Comparison of ENCODE assay signal across 14 mouse cellular contexts in genomic region chr7:141838779-141839178, GRCm38 (mm10). TPM values are rescaled to one million over a fixed set of nuclear protein-coding genes. Genes with fewer than 3 reads are reported as not detected.
DNase-seq lines count a peak whose midpoint lies in the region; ATAC-seq and TF ChIP-seq lines count a peak whose summit lies in the region.
"Had no signal": no experiment of that assay in that cellular context is flagged by ENCODE, and none has a peak within 500 bp of the region (broad histone marks: within the 10 kb centered on the region; RNA-seq: fewer than 3 reads in every experiment).

Muc5b (plus strand) TSS chr7:141839070.

- no peak for TF ChIP-seq CTCF in heart, postnatal 0 days (IDR thresholded peaks at IDR 0.05; ENCODE audit: low read depth)

- H3K4me2 ChIP-seq in heart, postnatal 0 days (ENCODE audit: low read depth, low read length) = no peak within 1 kb of the TSS
- no peak within 1 kb of the TSS for H3K4me2 ChIP-seq in midbrain, embryonic 14.5 days (ENCODE audit: low read length)
- no peak within 1 kb of the TSS for H3K4me2 ChIP-seq in midbrain, embryonic 15.5 days
- no peak within 1 kb of the TSS for H3K4me2 ChIP-seq in intestine, embryonic 16.5 days (ENCODE audit: low read depth, low read length)
- no peak within 1 kb of the TSS for H3K4me2 ChIP-seq in stomach, embryonic 14.5 days (replicated peaks; ENCODE audit: low read depth, low read length)
- H3K4me2 ChIP-seq: hindbrain, embryonic 12.5 days had no signal

- TF ChIP-seq EP300 in heart, postnatal 0 days (IDR thresholded peaks at IDR 0.05; ENCODE audit: low read depth) = no peak

- WGBS in heart, postnatal 0 days = 48% methylated on average over 5 of the region's 5 CpGs
- 61% methylated on average over 5 of the region's 5 CpGs for WGBS in midbrain, embryonic 14.5 days
- 67% methylated on average over 5 of the region's 5 CpGs for WGBS in midbrain, embryonic 15.5 days
- 52% methylated on average over 5 of the region's 5 CpGs for WGBS in intestine, embryonic 16.5 days
- 54% methylated on average over 5 of the region's 5 CpGs for WGBS in stomach, embryonic 14.5 days

- no peaks in the 10 kb centered on the region for H3K9me3 ChIP-seq in heart, postnatal 0 days (replicated peaks; ENCODE audit: control insufficient read depth, low read length)
- no peaks in the 10 kb centered on the region for H3K9me3 ChIP-seq in midbrain, embryonic 14.5 days (ENCODE audit: control insufficient read depth, low read length)
- no peaks in the 10 kb centered on the region for H3K9me3 ChIP-seq in midbrain, embryonic 15.5 days
- no peaks in the 10 kb centered on the region for H3K9me3 ChIP-seq in intestine, embryonic 16.5 days (ENCODE audit: control insufficient read depth, low read length)
- no peaks in the 10 kb centered on the region for H3K9me3 ChIP-seq in stomach, embryonic 14.5 days (ENCODE audit: control insufficient read depth, low read depth, low read length)
- H3K9me3 ChIP-seq: hindbrain, embryonic 12.5 days had no signal

- no peaks in the 10 kb centered on the region for H3K36me3 ChIP-seq in heart, postnatal 0 days (replicated peaks; ENCODE audit: control insufficient read depth, insufficient read depth, low read length)
- H3K36me3 ChIP-seq in midbrain, embryonic 14.5 days (ENCODE audit: control insufficient read depth, insufficient read depth, low read length) = no peaks in the 10 kb centered on the region
- no peaks in the 10 kb centered on the region for H3K36me3 ChIP-seq in midbrain, embryonic 15.5 days (replicated peaks)
- no peaks in the 10 kb centered on the region for H3K36me3 ChIP-seq in intestine, embryonic 16.5 days (ENCODE audit: control insufficient read depth, insufficient read depth, low read length)
- no peaks in the 10 kb centered on the region for H3K36me3 ChIP-seq in stomach, embryonic 14.5 days (ENCODE audit: control insufficient read depth, insufficient read depth, low read length)
- H3K36me3 ChIP-seq: hindbrain, embryonic 12.5 days had no signal

- H3K4me1 ChIP-seq in heart, postnatal 0 days (ENCODE audit: control insufficient read depth, insufficient read depth) = peaks cover 18% of the 10 kb centered on the region
- H3K4me1 ChIP-seq in midbrain, embryonic 14.5 days (ENCODE audit: control insufficient read depth, insufficient read depth, low read length) = no peaks in the 10 kb centered on the region
- no peaks in the 10 kb centered on the region for H3K4me1 ChIP-seq in midbrain, embryonic 15.5 days
- H3K4me1 ChIP-seq in intestine, embryonic 16.5 days (ENCODE audit: control insufficient read depth, insufficient read depth, low read length) = peaks cover 3% of the 10 kb centered on the region; the same call in 1 of the 2 replicates
- no peaks in the 10 kb centered on the region for H3K4me1 ChIP-seq in stomach, embryonic 14.5 days (ENCODE audit: control insufficient read depth, insufficient read depth, low read length)
- H3K4me1 ChIP-seq: hindbrain, embryonic 12.5 days had no signal

- H3K9ac ChIP-seq in heart, postnatal 0 days (replicated peaks; ENCODE audit: low read depth, low read length) = no peak within 1 kb of the TSS
- no peak within 1 kb of the TSS for H3K9ac ChIP-seq in midbrain, embryonic 14.5 days (replicated peaks; ENCODE audit: low read length)
- no peak within 1 kb of the TSS for H3K9ac ChIP-seq in midbrain, embryonic 15.5 days
- no peak within 1 kb of the TSS for H3K9ac ChIP-seq in intestine, embryonic 16.5 days (ENCODE audit: low read depth, low read length)
- H3K9ac ChIP-seq in stomach, embryonic 14.5 days (replicated peaks; ENCODE audit: low read depth, low read length) = no peak within 1 kb of the TSS
- H3K9ac ChIP-seq: hindbrain, embryonic 12.5 days had no signal

- no peaks in the 10 kb centered on the region for H3K27me3 ChIP-seq in heart, postnatal 0 days (ENCODE audit: control insufficient read depth, insufficient read depth, low read length)
- H3K27me3 ChIP-seq in midbrain, embryonic 14.5 days (ENCODE audit: control insufficient read depth, insufficient read depth, low read length) = no peaks in the 10 kb centered on the region
- H3K27me3 ChIP-seq in midbrain, embryonic 15.5 days (replicated peaks) = no peaks in the 10 kb centered on the region
- H3K27me3 ChIP-seq in intestine, embryonic 16.5 days (replicated peaks; ENCODE audit: control insufficient read depth, insufficient read depth, low read length) = no peaks in the 10 kb centered on the region
- H3K27me3 ChIP-seq in stomach, embryonic 14.5 days (ENCODE audit: control insufficient read depth, insufficient read depth, low read length) = no peaks in the 10 kb centered on the region
- H3K27me3 ChIP-seq: hindbrain, embryonic 12.5 days had no signal

- no peak within 1 kb of the TSS for H3K27ac ChIP-seq in heart, postnatal 0 days (ENCODE audit: low read depth)
- H3K27ac ChIP-seq in midbrain, embryonic 14.5 days (replicated peaks; ENCODE audit: low read depth, low read length) = no peak within 1 kb of the TSS
- no peak within 1 kb of the TSS for H3K27ac ChIP-seq in midbrain, embryonic 15.5 days
- H3K27ac ChIP-seq in intestine, embryonic 16.5 days (ENCODE audit: low read length) = no peak within 1 kb of the TSS
- no peak within 1 kb of the TSS for H3K27ac ChIP-seq in stomach, embryonic 14.5 days (ENCODE audit: low read length)
- H3K27ac ChIP-seq: hindbrain, embryonic 12.5 days had no signal

- no peak within 1 kb of the TSS for H3K4me3 ChIP-seq in heart, postnatal 0 days (ENCODE audit: low read depth, low read length)
- no peak within 1 kb of the TSS for H3K4me3 ChIP-seq in midbrain, embryonic 14.5 days (replicated peaks; ENCODE audit: low read depth, low read length)
- H3K4me3 ChIP-seq in midbrain, embryonic 15.5 days = no peak within 1 kb of the TSS
- H3K4me3 ChIP-seq in intestine, embryonic 16.5 days (ENCODE audit: low read length) = no peak within 1 kb of the TSS
- no peak within 1 kb of the TSS for H3K4me3 ChIP-seq in stomach, embryonic 14.5 days (ENCODE audit: low read depth, low read length)
- H3K4me3 ChIP-seq: hindbrain, embryonic 12.5 days; myocyte had no signal

- ATAC-seq in heart, postnatal 0 days (ENCODE audit: insufficient read depth, low read depth) = peak; percentile 72
- ATAC-seq in midbrain, embryonic 14.5 days (ENCODE audit: low FRiP score, low TSS enrichment) = no peak
- ATAC-seq in midbrain, embryonic 15.5 days (replicated peaks) = no peak
- 0 out of 2 replicates have a peak, but pooled peaks have one; percentile 64 for ATAC-seq in intestine, embryonic 16.5 days
- peak; percentile 75 for ATAC-seq in stomach, embryonic 14.5 days (ENCODE audit: insufficient number of reproducible peaks, insufficient read depth, low FRiP score, low read depth)

- DNase-seq in heart, postnatal 0 days (ENCODE audit: low spot score) = peak; percentile 52
- no peak for DNase-seq in heart, adult 18-20 months
- peak; percentile 14 for DNase-seq in midbrain, embryonic 14.5 days
- DNase-seq in thymus, postnatal 14 days = no peak
- DNase-seq in thymus, postnatal 25 days = no peak
- DNase-seq: cerebellum, adult 9-11 months; thymus, postnatal 36 days had no signal

RNA-seq across cellular contexts. Expression of gene Muc5b, which starts in this region (rescaled TPM):
- total RNA-seq in heart, postnatal 0 days (2014; rRNA removed; ENCODE audit: low replicate concordance) = 0.08 and 3.6 TPM in 2 replicates
- 0.01 and 2.2 TPM in 2 replicates for polyA plus RNA-seq in heart, postnatal 0 days (2015; fragmentation: Nextera tagmentation; extraction: Ambion mirVana)
- 1 to 10 TPM in 1 of 2 experiments, not detected in 1; 1.6 TPM for total RNA-seq in heart, adult 18-20 months (2021)
- 0.03 and 0.04 TPM in 2 replicates for polyA plus RNA-seq in midbrain, embryonic 14.5 days (2014; fragmentation: Nextera tagmentation; extraction: Ambion mirVana)
- 0.03 and 0.04 TPM in 2 replicates for polyA plus RNA-seq in midbrain, embryonic 15.5 days (2015; fragmentation: Nextera tagmentation; extraction: Ambion mirVana)
- polyA plus RNA-seq in intestine, embryonic 16.5 days (2015; fragmentation: Nextera tagmentation; extraction: Ambion mirVana) = 0.01 TPM in 1 of 2 replicates, not detected in the other
- polyA plus RNA-seq in stomach, embryonic 14.5 days (2014; fragmentation: Nextera tagmentation; extraction: Ambion mirVana) = 0.08 and 0.17 TPM in 2 replicates
- polyA plus RNA-seq: forebrain, embryonic 11.5 days; limb, embryonic 11.5 days had no signal

Comparison
In these comparisons a context has a peak if more than half of its experiments do, and no peak if none do; other contexts are left out.
1. Peak in DNase-seq in midbrain, embryonic 14.5 days; RNA of the gene not detected or under 1 TPM.
2. Peak in ATAC-seq in intestine, embryonic 16.5 days; RNA of the gene not detected or under 1 TPM.
3. Peak in ATAC-seq in stomach, embryonic 14.5 days; RNA of the gene not detected or under 1 TPM.